Mouse (Mus musculus) myocyte (in vitro differentiated cells): ENCODE data around the gene Hmga2. TPM values are rescaled to one million over a fixed set of nuclear protein-coding genes. Genes with fewer than 3 reads are reported as not detected.

Experiments used
- H3K27me3 ChIP-seq: one replicate; pipeline ENCODE4 v1.6.1; 2011; ENCODE audit not compliant: control insufficient read depth, insufficient read depth, insufficient read length
- H3K36me3 ChIP-seq: one replicate; pipeline ENCODE4 v1.6.1; 2011; ENCODE audit not compliant: control insufficient read depth, insufficient read depth
- H3K4me2 ChIP-seq: one replicate; pipeline ENCODE4 v1.6.1; 2011; ENCODE audit warnings: low read depth, control low read depth
- H3K4me3 ChIP-seq: one replicate; pipeline ENCODE4 v1.5.1; 2011; ENCODE audit warnings: mild to moderate bottlenecking, control low read depth, moderate library complexity
- H3K79me2 ChIP-seq: one replicate; pipeline ENCODE4 v1.6.1; 2011; ENCODE audit not compliant: control insufficient read depth, insufficient read depth
- H3ac ChIP-seq: one replicate; pipeline ENCODE4 v1.6.1; 2011; ENCODE audit not compliant: control insufficient read depth, insufficient read length
- CEBPB ChIP-seq: IDR thresholded peaks from 2 replicates; pipeline ENCODE4 v1.6.1; 2011; ENCODE audit warnings: mild to moderate bottlenecking, moderate library complexity; ENCODE audit not compliant: poor library complexity, insufficient read depth, severe bottlenecking
- E2F4 ChIP-seq: IDR thresholded peaks from one replicate; pipeline ENCODE4 v1.6.1; 2011; ENCODE audit warnings: mild to moderate bottlenecking, control low read depth, moderate library complexity; ENCODE audit not compliant: insufficient read depth
- MAX ChIP-seq: IDR thresholded peaks from one replicate; pipeline ENCODE4 v1.6.1; 2011; ENCODE audit warnings: low read depth, mild to moderate bottlenecking, control low read depth
- MYOD1 ChIP-seq, 3 experiments: IDR thresholded peaks; one replicate each; pipeline ENCODE4 v1.6.1; 2011; ENCODE audit warnings: control low read depth in 2 of 3, low read depth in 2 of 3, mild to moderate bottlenecking in 2 of 3, moderate library complexity in 1 of 3; ENCODE audit not compliant: insufficient read length in 2 of 3, control insufficient read depth in 1 of 3
- MYOG ChIP-seq, 3 experiments: IDR thresholded peaks; one replicate each; pipeline ENCODE4 v1.6.1; 2011; ENCODE audit warnings: control low read depth in 2 of 3, low read depth in 2 of 3, mild to moderate bottlenecking in 2 of 3; ENCODE audit not compliant: insufficient read length in 2 of 3, control insufficient read depth in 1 of 3, insufficient read depth in 1 of 3
- POLR2A ChIP-seq: IDR thresholded peaks from one replicate; pipeline ENCODE4 v1.6.1; 2011; ENCODE audit warnings: low read depth, mild to moderate bottlenecking, control low read depth, moderate library complexity; ENCODE audit not compliant: insufficient read length
- POLR2AphosphoS2 ChIP-seq: IDR thresholded peaks from one replicate; pipeline ENCODE4 v1.6.1; 2011; ENCODE audit warnings: low read depth, control low read depth; ENCODE audit not compliant: insufficient read length
- REST ChIP-seq: IDR thresholded peaks from one replicate; pipeline ENCODE4 v1.6.1; 2011; ENCODE audit warnings: mild to moderate bottlenecking, control low read depth, moderate library complexity; ENCODE audit not compliant: insufficient read depth, insufficient read length
- SRF ChIP-seq: IDR thresholded peaks from one replicate; pipeline ENCODE4 v1.6.1; 2011; ENCODE audit warnings: low read depth; ENCODE audit not compliant: control insufficient read depth, insufficient read length
- TCF12 ChIP-seq: IDR thresholded peaks from one replicate; pipeline ENCODE4 v1.6.1; 2011; ENCODE audit warnings: mild to moderate bottlenecking, control low read depth; ENCODE audit not compliant: poor library complexity, insufficient read depth, severe bottlenecking
- TCF3 ChIP-seq: IDR thresholded peaks from one replicate; pipeline ENCODE4 v1.6.1; 2011; ENCODE audit warnings: low read depth, control low read depth; ENCODE audit not compliant: insufficient read length
- USF1 ChIP-seq: IDR thresholded peaks from one replicate; pipeline ENCODE4 v1.6.1; 2011; ENCODE audit warnings: low read depth, mild to moderate bottlenecking, control low read depth, moderate library complexity
- polyA plus RNA-seq: library from polyadenylated mRNA; unstranded; fragments of >200 nt; fragmentation: generic; extraction: Trizol; gene quantifications from one replicate; pipeline ENCODE4 v1.2.1, GENCODE M21; 2012; ENCODE audit warnings: missing spikeins

Gene Hmga2
- polyA plus RNA-seq, 1 experiment = 4.3 TPM

- Histone ChIP-seq H3ac (no peak overlapping the region), H3K79me2 (peaks cover 55% of the 10 kb centered on the region), H3K4me3 (no peak overlapping the region), H3K4me2 (no peak overlapping the region), H3K27me3 (no peaks in the 10 kb centered on the region), H3K36me3 (no peaks in the 10 kb centered on the region)
- TF ChIP-seq TCF12 (no peak), MYOD1 (IDR thresholded peaks at IDR 0.05; ENCODE audit: control insufficient read depth in 1 of 3, insufficient read length in 2 of 3, low read depth in 2 of 3) (no peak), SRF (no peak), REST (no peak), E2F4 (no peak), POLR2A (no peak)
These were observed 67.1 kb downstream of the Hmga2 start for GRCm38 (mm10) chr10:120409131-120409530.

DNA sequence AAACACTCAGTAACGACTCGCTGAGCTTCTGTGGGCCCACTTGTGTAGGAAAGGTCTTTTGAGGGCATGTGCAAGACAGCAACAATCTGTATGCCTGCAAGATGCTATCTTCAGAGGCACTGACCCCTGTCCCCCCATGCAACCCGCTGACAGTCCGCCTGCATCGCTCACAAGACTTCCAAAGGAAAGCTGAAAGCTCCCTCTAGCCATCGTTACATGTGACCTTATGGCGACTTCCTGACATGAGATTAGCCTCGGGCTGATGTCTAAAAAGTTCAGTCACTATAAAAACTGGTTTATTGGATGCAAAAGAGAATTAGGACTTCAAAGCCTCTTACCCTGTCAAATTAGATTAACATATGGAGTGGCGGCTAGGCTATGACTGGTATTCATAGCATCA, 69.0 kb downstream of the Hmga2 start:
- Histone ChIP-seq H3K4me3 (no peak overlapping the region), H3K36me3 (no peaks in the 10 kb centered on the region), H3K4me2 (no peak overlapping the region), H3ac (no peak overlapping the region), H3K79me2 (peaks cover 57% of the 10 kb centered on the region), H3K27me3 (no peaks in the 10 kb centered on the region)
- TF ChIP-seq E2F4 = no peak
- TF ChIP-seq TCF12 = no peak
- no peak for TF ChIP-seq MAX
- no peak for TF ChIP-seq TCF3
- TF ChIP-seq SRF = no peak
- TF ChIP-seq POLR2A = no peak
- no peak for TF ChIP-seq REST
- no peak for TF ChIP-seq CEBPB
- no peak for TF ChIP-seq USF1
- no peak for TF ChIP-seq MYOG (IDR thresholded peaks at IDR 0.05; ENCODE audit: control insufficient read depth in 1 of 3, insufficient read depth in 1 of 3, insufficient read length in 2 of 3, low read depth in 2 of 3)
- no peak for TF ChIP-seq MYOD1 (IDR thresholded peaks at IDR 0.05; ENCODE audit: control insufficient read depth in 1 of 3, insufficient read length in 2 of 3, low read depth in 2 of 3)
- no peak for TF ChIP-seq POLR2AphosphoS2

DNA sequence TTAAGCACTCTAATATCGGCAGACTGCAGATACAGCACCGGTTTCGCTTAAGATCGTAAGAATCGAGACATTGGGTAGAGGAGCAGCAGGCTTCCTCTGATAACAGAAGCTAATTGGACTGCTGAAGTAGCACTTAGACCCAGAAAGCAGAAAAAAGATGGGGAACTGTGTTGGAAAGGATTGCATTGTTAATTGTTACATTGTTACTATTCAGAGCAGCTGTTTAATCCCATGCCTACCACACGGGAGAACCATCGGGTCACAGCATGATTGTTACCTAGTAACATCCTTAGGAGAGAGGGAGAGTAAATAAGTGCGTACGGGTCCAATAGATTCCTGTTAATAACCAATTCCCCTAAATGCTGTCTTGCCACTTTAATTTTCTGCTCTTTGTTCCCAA, 70.2 kb downstream of the Hmga2 start:
- Histone ChIP-seq H3K36me3 (no peaks in the 10 kb centered on the region), H3K27me3 (no peaks in the 10 kb centered on the region), H3K4me3 (no peak overlapping the region), H3K4me2 (no peak overlapping the region), H3ac (no peak overlapping the region), H3K79me2 (peaks cover 58% of the 10 kb centered on the region)
- TF ChIP-seq MAX = no peak
- no peak for TF ChIP-seq TCF12
- no peak for TF ChIP-seq MYOG (IDR thresholded peaks at IDR 0.05; ENCODE audit: control insufficient read depth in 1 of 3, insufficient read depth in 1 of 3, insufficient read length in 2 of 3, low read depth in 2 of 3)
- no peak for TF ChIP-seq E2F4
- no peak for TF ChIP-seq MYOD1 (IDR thresholded peaks at IDR 0.05; ENCODE audit: control insufficient read depth in 1 of 3, insufficient read length in 2 of 3, low read depth in 2 of 3)
- TF ChIP-seq REST = no peak
- TF ChIP-seq CEBPB = no peak
- TF ChIP-seq POLR2AphosphoS2 = no peak
- no peak for TF ChIP-seq USF1
- TF ChIP-seq TCF3 = no peak
- TF ChIP-seq SRF = no peak
- TF ChIP-seq POLR2A = no peak

GRCm38 (mm10) chr10:120405322-120405721, 70.9 kb downstream of the Hmga2 start:
- H3ac ChIP-seq = no peak overlapping the region
- TF ChIP-seq MAX (no peak), CEBPB (no peak), USF1 (no peak), MYOG (IDR thresholded peaks at IDR 0.05; ENCODE audit: control insufficient read depth in 1 of 3, insufficient read depth in 1 of 3, insufficient read length in 2 of 3, low read depth in 2 of 3) (no peak), TCF12 (no peak), POLR2A (no peak), TCF3 (no peak), MYOD1 (IDR thresholded peaks at IDR 0.05; ENCODE audit: control insufficient read depth in 1 of 3, insufficient read length in 2 of 3, low read depth in 2 of 3) (no peak), POLR2AphosphoS2 (no peak), REST (no peak), E2F4 (no peak), SRF (no peak)
- H3K36me3 ChIP-seq = no peaks in the 10 kb centered on the region
- H3K4me2 ChIP-seq = no peak overlapping the region
- H3K79me2 ChIP-seq = peaks cover 64% of the 10 kb centered on the region
- H3K4me3 ChIP-seq = no peak overlapping the region
- no peaks in the 10 kb centered on the region for H3K27me3 ChIP-seq

DNA sequence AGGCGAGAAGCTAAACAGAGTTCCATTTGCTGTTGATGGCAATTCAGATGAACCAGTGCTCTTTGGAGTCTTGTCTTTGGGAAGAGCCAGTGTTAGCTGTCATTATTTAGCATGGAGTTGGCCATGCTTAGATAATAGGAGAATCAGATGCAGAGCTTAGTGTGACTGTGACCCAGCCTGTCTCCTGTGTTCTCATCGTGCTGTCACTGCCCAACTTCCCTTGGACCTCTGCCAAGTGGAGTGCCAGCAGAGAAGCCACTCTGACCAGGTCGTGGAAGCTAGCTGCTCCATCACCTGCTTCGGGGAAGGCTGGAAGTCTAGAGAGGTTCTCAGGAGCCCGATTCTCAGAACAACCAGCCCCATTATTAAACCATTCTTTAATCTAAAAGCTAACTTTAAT, 73.3 kb downstream of the Hmga2 start:
- TF ChIP-seq POLR2AphosphoS2 (no peak), USF1 (no peak), TCF3 (no peak), E2F4 (no peak), MAX (no peak), CEBPB (no peak), TCF12 (no peak)
- H3K36me3 ChIP-seq = peaks cover 4% of the 10 kb centered on the region

More for the DNA sequence above, 73.3 kb downstream of the Hmga2 start:
- Histone ChIP-seq H3K4me3 (no peak overlapping the region), H3ac (no peak overlapping the region), H3K27me3 (no peaks in the 10 kb centered on the region), H3K4me2 (no peak overlapping the region), H3K79me2 (peaks cover 73% of the 10 kb centered on the region)
